Mouse (Mus musculus): Measurements from ENCODE around the gene Timm13. TPM values are rescaled to one million over a fixed set of nuclear protein-coding genes. Genes with fewer than 3 reads are reported as not detected.

Timm13 gene
- polyA plus RNA-seq, 1 experiment from 2014 or later, result 398 TPM

DNA sequence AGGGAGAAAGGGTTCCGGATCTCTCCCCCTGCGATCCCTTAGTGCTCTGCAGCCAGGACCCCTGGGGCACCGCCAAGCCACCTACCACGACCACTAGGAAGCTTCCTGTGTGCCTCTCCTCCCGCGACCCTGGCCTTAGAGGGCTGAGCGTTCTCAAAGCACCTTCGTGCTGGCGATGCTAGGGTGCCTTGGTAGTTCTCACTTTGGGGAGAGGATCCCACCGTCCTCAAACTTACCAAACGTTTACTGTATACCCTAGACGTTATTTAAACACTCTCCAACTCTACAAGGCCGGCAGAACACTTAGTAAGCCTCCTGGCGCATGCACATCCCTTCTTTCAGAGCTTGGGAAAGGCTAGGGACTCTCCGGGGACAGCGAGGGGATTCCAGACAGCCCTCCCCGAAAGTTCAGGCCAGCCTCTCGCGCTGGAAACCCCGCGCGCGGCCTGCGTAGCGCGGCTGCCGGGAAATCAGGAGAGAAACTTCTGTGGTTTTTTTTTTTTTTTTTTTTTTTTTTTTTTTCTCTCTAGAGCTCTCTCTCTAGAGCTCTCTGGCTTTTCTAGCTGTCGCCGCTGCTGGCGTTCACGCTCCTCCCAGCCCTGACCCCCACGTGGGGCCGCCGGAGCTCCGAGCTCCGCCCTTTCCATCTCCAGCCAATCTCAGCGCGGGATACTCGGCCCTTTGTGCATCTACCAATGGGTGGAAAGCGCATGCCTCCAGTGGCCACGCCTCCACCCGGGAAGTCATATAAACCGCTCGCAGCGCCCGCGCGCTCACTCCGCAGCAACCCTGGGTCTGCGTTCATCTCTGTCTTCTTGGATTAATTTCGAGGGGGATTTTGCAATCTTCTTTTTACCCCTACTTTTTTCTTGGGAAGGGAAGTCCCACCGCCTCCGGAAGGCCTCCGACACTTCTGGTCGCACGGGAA is 28.8 kb upstream of the Timm13 start, which contains the start of gene Gadd45b:
Gene Gadd45b, plus strand, starts transcription at position 775 of the 928 bp plus-strand sequence.
- ATAC-seq (peak; percentile 94), DNase-seq (ENCODE audit: low spot score) (peak; percentile 100)
- Histone ChIP-seq H3K4me2 (ENCODE audit: low read length) (peak within 1 kb of the TSS; percentile 84), H3K4me3 (ENCODE audit: low read depth, low read length) (peak within 1 kb of the TSS; percentile 44), H3K27ac (ENCODE audit: low read depth, low read length) (peak within 1 kb of the TSS; percentile 60), H3K4me1 (ENCODE audit: control insufficient read depth, insufficient read depth, low read length) (peaks cover 36% of the 10 kb centered on the region), H3K9me3 (replicated peaks; ENCODE audit: control insufficient read depth, low read length) (no peaks in the 10 kb centered on the region), H3K36me3 (ENCODE audit: control insufficient read depth, insufficient read depth, low read length) (no peaks in the 10 kb centered on the region), H3K9ac (ENCODE audit: low read length) (peak within 1 kb of the TSS; percentile 71), H3K27me3 (replicated peaks; ENCODE audit: control insufficient read depth, insufficient read depth, low read length) (peaks cover 42% of the 10 kb centered on the region)
- WGBS, result under 1% methylated on average over 56 of the region's 56 CpGs

GRCm38 (mm10) chr10:80928586-80929298 is 28.0 kb upstream of the Timm13 start:
- Histone ChIP-seq H3K4me1 (ENCODE audit: control insufficient read depth, insufficient read depth, low read length) (peaks cover 33% of the 10 kb centered on the region), H3K4me2 (ENCODE audit: low read length) (peak overlapping the region; percentile 84), H3K9ac (ENCODE audit: low read length) (peak overlapping the region; percentile 71), H3K27ac (ENCODE audit: low read depth, low read length) (peak overlapping the region; percentile 44; the same call in 1 of the 2 replicates), H3K36me3 (ENCODE audit: control insufficient read depth, insufficient read depth, low read length) (no peaks in the 10 kb centered on the region), H3K27me3 (replicated peaks; ENCODE audit: control insufficient read depth, insufficient read depth, low read length) (peaks cover 34% of the 10 kb centered on the region), H3K9me3 (replicated peaks; ENCODE audit: control insufficient read depth, low read length) (no peaks in the 10 kb centered on the region), H3K4me3 (ENCODE audit: low read depth, low read length) (peak overlapping the region; percentile 44)
- WGBS, result under 1% methylated on average over 47 of the region's 48 CpGs
- peak; percentile 33 for ATAC-seq
- DNase-seq (ENCODE audit: low spot score), result peak; percentile 95

- H3K9me3 ChIP-seq (replicated peaks; ENCODE audit: control insufficient read depth, low read length), result no peaks in the 10 kb centered on the region
- H3K27me3 ChIP-seq (replicated peaks; ENCODE audit: control insufficient read depth, insufficient read depth, low read length), result peaks cover 2% of the 10 kb centered on the region; the same call in 1 of the 2 replicates
- no peaks in the 10 kb centered on the region for H3K36me3 ChIP-seq (ENCODE audit: control insufficient read depth, insufficient read depth, low read length)
- no peak overlapping the region for H3K4me3 ChIP-seq (ENCODE audit: low read depth, low read length)
- ATAC-seq, result no peak
- 61% methylated on average over 3 of the region's 3 CpGs for WGBS
- no peak for DNase-seq (ENCODE audit: low spot score)
- H3K9ac ChIP-seq (ENCODE audit: low read length), result no peak overlapping the region
- H3K27ac ChIP-seq (ENCODE audit: low read depth, low read length), result no peak overlapping the region
- H3K4me2 ChIP-seq (ENCODE audit: low read length), result no peak overlapping the region
- H3K4me1 ChIP-seq (ENCODE audit: control insufficient read depth, insufficient read depth, low read length), result peaks cover 16% of the 10 kb centered on the region
Observed at GRCm38 (mm10) chr10:80925472-80925871, 24.7 kb upstream of the Timm13 start.

- Histone ChIP-seq H3K4me3 (ENCODE audit: low read depth, low read length) (peak overlapping the region; percentile 8; the same call in 1 of the 2 replicates), H3K36me3 (ENCODE audit: control insufficient read depth, insufficient read depth, low read length) (no peaks in the 10 kb centered on the region), H3K27me3 (replicated peaks; ENCODE audit: control insufficient read depth, insufficient read depth, low read length) (no peaks in the 10 kb centered on the region), H3K27ac (ENCODE audit: low read depth, low read length) (no peak overlapping the region), H3K9me3 (replicated peaks; ENCODE audit: control insufficient read depth, low read length) (no peaks in the 10 kb centered on the region), H3K4me1 (ENCODE audit: control insufficient read depth, insufficient read depth, low read length) (peaks cover 7% of the 10 kb centered on the region), H3K4me2 (ENCODE audit: low read length) (peak overlapping the region; percentile 38), H3K9ac (ENCODE audit: low read length) (peak overlapping the region; percentile 18; the same call in 1 of the 2 replicates)
- 4% methylated on average over 16 of the region's 16 CpGs for WGBS
- DNase-seq (ENCODE audit: low spot score) (peak; percentile 48), ATAC-seq (no peak)
Observed at GRCm38 (mm10) chr10:80921923-80922322, 21.2 kb upstream of the Timm13 start.

GRCm38 (mm10) chr10:80917779-80918434 is 17.1 kb upstream of the Timm13 start, which contains the start of gene Lmnb2:
Gene Lmnb2 (minus strand): TSS chr10:80918245.
- H3K9me3 ChIP-seq (replicated peaks; ENCODE audit: control insufficient read depth, low read length), result no peaks in the 10 kb centered on the region
- peak within 1 kb of the TSS; percentile 75 for H3K27ac ChIP-seq (ENCODE audit: low read depth, low read length)
- H3K4me3 ChIP-seq (ENCODE audit: low read depth, low read length), result peak within 1 kb of the TSS; percentile 93
- no peaks in the 10 kb centered on the region for H3K27me3 ChIP-seq (replicated peaks; ENCODE audit: control insufficient read depth, insufficient read depth, low read length)
- under 1% methylated on average over 56 of the region's 61 CpGs for WGBS
- H3K4me2 ChIP-seq (ENCODE audit: low read length), result peak within 1 kb of the TSS; percentile 62
- H3K36me3 ChIP-seq (ENCODE audit: control insufficient read depth, insufficient read depth, low read length), result peaks cover 23% of the 10 kb centered on the region
- H3K4me1 ChIP-seq (ENCODE audit: control insufficient read depth, insufficient read depth, low read length), result peaks cover 7% of the 10 kb centered on the region
- peak; percentile 87 for ATAC-seq
- H3K9ac ChIP-seq (ENCODE audit: low read length), result peak within 1 kb of the TSS; percentile 93
- peak; percentile 93 for DNase-seq (ENCODE audit: low spot score)

DNA sequence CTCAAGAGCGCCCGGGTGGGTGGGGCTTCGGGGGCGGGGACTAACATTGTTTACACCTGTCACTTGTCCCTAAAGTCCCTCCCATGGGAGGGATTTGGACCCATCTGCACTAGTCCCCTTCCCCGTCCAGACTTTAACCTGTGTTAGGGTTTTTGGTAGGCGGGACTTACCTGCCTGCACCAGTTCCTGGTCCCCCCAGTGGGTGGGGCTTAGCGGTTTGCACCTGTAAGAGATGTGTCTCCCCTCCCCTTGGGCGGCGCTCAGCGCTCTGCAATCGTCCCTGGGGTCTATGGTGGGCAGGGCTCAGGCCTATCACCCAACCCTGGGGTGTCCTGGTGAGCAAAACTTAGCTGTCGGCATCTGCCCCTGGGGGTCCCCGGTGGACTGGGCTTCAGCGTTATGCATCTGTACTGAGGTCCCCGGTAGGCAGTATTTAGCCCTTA is 16.6 kb upstream of the Timm13 start:
- H3K36me3 ChIP-seq (ENCODE audit: control insufficient read depth, insufficient read depth, low read length), result peaks cover 28% of the 10 kb centered on the region
- ATAC-seq, result peak; percentile 24; the same call in 1 of the 2 replicates
- peak; percentile 21 for DNase-seq (ENCODE audit: low spot score)
- peak overlapping the region; percentile 62 for H3K4me2 ChIP-seq (ENCODE audit: low read length)
- peak overlapping the region; percentile 75; the same call in 1 of the 2 replicates for H3K27ac ChIP-seq (ENCODE audit: low read depth, low read length)
- H3K27me3 ChIP-seq (replicated peaks; ENCODE audit: control insufficient read depth, insufficient read depth, low read length), result no peaks in the 10 kb centered on the region
- 2% methylated on average over 15 of the region's 15 CpGs for WGBS
- H3K4me3 ChIP-seq (ENCODE audit: low read depth, low read length), result peak overlapping the region; percentile 93
- H3K4me1 ChIP-seq (ENCODE audit: control insufficient read depth, insufficient read depth, low read length), result peaks cover 7% of the 10 kb centered on the region
- H3K9me3 ChIP-seq (replicated peaks; ENCODE audit: control insufficient read depth, low read length), result no peaks in the 10 kb centered on the region
- peak overlapping the region; percentile 93 for H3K9ac ChIP-seq (ENCODE audit: low read length)

DNA sequence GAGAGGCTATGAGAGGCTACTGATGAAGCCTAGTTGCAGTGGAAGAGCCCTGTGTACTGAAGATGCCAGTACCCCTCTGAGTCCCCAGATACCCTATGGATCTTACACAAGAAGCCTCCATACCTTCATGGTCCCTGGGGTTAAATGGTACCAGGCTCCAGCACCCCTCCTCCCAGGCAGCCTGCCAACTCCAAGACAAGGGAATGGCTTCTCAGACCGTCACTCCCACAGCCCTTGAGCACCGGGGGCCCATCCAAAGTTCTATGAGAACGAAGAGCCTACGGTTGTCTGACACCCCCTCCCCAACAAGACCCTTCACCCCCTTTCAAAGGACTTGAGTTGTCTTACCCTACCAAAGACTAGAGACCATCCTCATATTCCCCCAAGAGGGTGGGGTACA is 15.0 kb upstream of the Timm13 start:
- no peak overlapping the region for H3K9ac ChIP-seq (ENCODE audit: low read length)
- 76% methylated on average over 4 of the region's 4 CpGs for WGBS
- H3K9me3 ChIP-seq (replicated peaks; ENCODE audit: control insufficient read depth, low read length), result no peaks in the 10 kb centered on the region
- no peaks in the 10 kb centered on the region for H3K27me3 ChIP-seq (replicated peaks; ENCODE audit: control insufficient read depth, insufficient read depth, low read length)
- H3K4me2 ChIP-seq (ENCODE audit: low read length), result no peak overlapping the region
- ATAC-seq (no peak), DNase-seq (ENCODE audit: low spot score) (no peak)
- H3K4me3 ChIP-seq (ENCODE audit: low read depth, low read length), result no peak overlapping the region
- H3K27ac ChIP-seq (ENCODE audit: low read depth, low read length), result no peak overlapping the region
- peaks cover 4% of the 10 kb centered on the region for H3K4me1 ChIP-seq (ENCODE audit: control insufficient read depth, insufficient read depth, low read length)
- H3K36me3 ChIP-seq (ENCODE audit: control insufficient read depth, insufficient read depth, low read length), result peaks cover 44% of the 10 kb centered on the region

DNA sequence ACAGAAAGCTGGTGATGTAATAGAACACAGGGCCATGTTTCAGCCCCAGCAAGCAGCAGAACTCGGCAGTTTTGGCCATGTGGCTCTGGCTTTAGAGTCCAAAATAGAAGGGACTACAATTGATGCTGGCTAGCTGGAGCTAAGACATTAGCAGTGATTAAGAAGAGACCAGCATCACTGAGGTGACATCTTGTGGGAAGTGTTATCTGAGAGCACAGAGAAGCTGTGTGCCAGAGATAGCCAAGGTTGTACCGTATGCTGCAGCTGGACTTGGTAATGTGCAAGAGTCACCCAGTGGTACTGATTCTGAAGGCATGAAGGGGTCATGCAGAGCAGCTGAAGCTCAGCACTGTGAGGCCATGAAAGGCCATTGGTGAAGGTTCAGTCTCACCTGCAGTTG is 14.5 kb upstream of the Timm13 start:
- no peak overlapping the region for H3K4me3 ChIP-seq (ENCODE audit: low read depth, low read length)
- DNase-seq (ENCODE audit: low spot score), result no peak
- no peak overlapping the region for H3K4me2 ChIP-seq (ENCODE audit: low read length)
- H3K9ac ChIP-seq (ENCODE audit: low read length), result no peak overlapping the region
- no peak for ATAC-seq
- no peaks in the 10 kb centered on the region for H3K9me3 ChIP-seq (replicated peaks; ENCODE audit: control insufficient read depth, low read length)
- WGBS, result 81% methylated on average over 2 of the region's 2 CpGs
- peaks cover 4% of the 10 kb centered on the region for H3K4me1 ChIP-seq (ENCODE audit: control insufficient read depth, insufficient read depth, low read length)
- no peaks in the 10 kb centered on the region for H3K27me3 ChIP-seq (replicated peaks; ENCODE audit: control insufficient read depth, insufficient read depth, low read length)
- peaks cover 47% of the 10 kb centered on the region for H3K36me3 ChIP-seq (ENCODE audit: control insufficient read depth, insufficient read depth, low read length)
- no peak overlapping the region for H3K27ac ChIP-seq (ENCODE audit: low read depth, low read length)
